Mouse (Mus musculus): ENCODE measurements around the gene Ankrd34a. TPM values are rescaled to one million over a fixed set of nuclear protein-coding genes. Genes with fewer than 3 reads are reported as not detected.
"Not testable (repeated sequence)": the region's sequence is repeated elsewhere in the genome, so short reads cannot be mapped to it uniquely, and the experiment has no call there.

Gene Ankrd34a
- polyA plus RNA-seq, 1 experiment from 2014 or later, result 2.7 TPM

GRCm38 (mm10) chr3:96603311-96603710 is 6.9 kb downstream of the Ankrd34a start:
- no peak for ATAC-seq (ENCODE audit: insufficient read depth, low FRiP score)
- H3K9ac ChIP-seq (ENCODE audit: low read length), result no peak overlapping the region
- no peaks in the 10 kb centered on the region for H3K9me3 ChIP-seq (replicated peaks; ENCODE audit: control insufficient read depth, low read length)
- 49% methylated on average over 5 of the region's 5 CpGs for WGBS
- peaks cover 18% of the 10 kb centered on the region; the same call in 1 of the 2 replicates for H3K4me1 ChIP-seq (ENCODE audit: control insufficient read depth, insufficient read depth, low read length)
- H3K36me3 ChIP-seq (ENCODE audit: control insufficient read depth, insufficient read depth, low read length), result no peaks in the 10 kb centered on the region
- H3K27ac ChIP-seq (ENCODE audit: low read length), result peak overlapping the region; percentile 97
- H3K4me2 ChIP-seq (ENCODE audit: low read depth, low read length), result peak overlapping the region; percentile 64
- H3K4me3 ChIP-seq (replicated peaks; ENCODE audit: low read length), result peak overlapping the region; percentile 71
- H3K27me3 ChIP-seq (ENCODE audit: control insufficient read depth, insufficient read depth, low read length), result no peaks in the 10 kb centered on the region

DNA sequence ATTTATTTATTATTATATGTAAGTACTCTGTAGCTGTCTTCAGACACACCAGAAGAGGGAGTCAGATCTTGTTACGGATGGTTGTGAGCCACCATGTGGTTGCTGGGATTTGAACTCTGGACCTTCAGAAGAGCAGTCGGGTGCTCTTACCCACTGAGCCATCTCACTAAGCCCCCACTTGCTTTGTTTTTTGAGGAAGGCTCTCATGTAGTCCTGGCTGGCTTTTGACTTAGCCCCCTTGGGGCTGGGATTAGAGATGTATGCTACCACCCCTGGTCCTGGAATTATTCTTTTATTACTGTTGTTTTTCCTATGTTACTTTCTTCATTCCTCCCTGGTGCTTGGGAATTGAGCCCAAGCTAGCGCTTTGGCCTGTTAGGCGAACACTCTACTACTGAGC is 9.6 kb downstream of the Ankrd34a start:
- H3K36me3 ChIP-seq (ENCODE audit: control insufficient read depth, insufficient read depth, low read length); H3K9ac ChIP-seq (ENCODE audit: low read length); H3K4me3 ChIP-seq (replicated peaks; ENCODE audit: low read length); H3K4me1 ChIP-seq (ENCODE audit: control insufficient read depth, insufficient read depth, low read length); H3K9me3 ChIP-seq (replicated peaks; ENCODE audit: control insufficient read depth, low read length); ATAC-seq (ENCODE audit: insufficient read depth, low FRiP score); H3K27ac ChIP-seq (ENCODE audit: low read length); H3K4me2 ChIP-seq (ENCODE audit: low read depth, low read length); H3K27me3 ChIP-seq (ENCODE audit: control insufficient read depth, insufficient read depth, low read length): not testable (repeated sequence)
- WGBS, result 93% methylated on average over 3 of the region's 4 CpGs

GRCm38 (mm10) chr3:96606618-96607017 is 10.2 kb downstream of the Ankrd34a start:
- Histone ChIP-seq H3K9me3 (replicated peaks; ENCODE audit: control insufficient read depth, low read length) (no peaks in the 10 kb centered on the region), H3K27me3 (ENCODE audit: control insufficient read depth, insufficient read depth, low read length) (no peaks in the 10 kb centered on the region), H3K4me2 (ENCODE audit: low read depth, low read length) (no peak overlapping the region), H3K4me3 (replicated peaks; ENCODE audit: low read length) (no peak overlapping the region), H3K36me3 (ENCODE audit: control insufficient read depth, insufficient read depth, low read length) (no peaks in the 10 kb centered on the region), H3K9ac (ENCODE audit: low read length) (no peak overlapping the region), H3K27ac (ENCODE audit: low read length) (no peak overlapping the region), H3K4me1 (ENCODE audit: control insufficient read depth, insufficient read depth, low read length) (peaks cover 8% of the 10 kb centered on the region; the same call in 1 of the 2 replicates)
- 85% methylated on average over 4 of the region's 4 CpGs for WGBS
- ATAC-seq (ENCODE audit: insufficient read depth, low FRiP score), result no peak

- no peak for ATAC-seq (ENCODE audit: insufficient read depth, low FRiP score)
- WGBS, result 88% methylated on average over 3 of the region's 3 CpGs
Measured at GRCm38 (mm10) chr3:96617941-96618340, 21.5 kb downstream of the Ankrd34a start.

DNA sequence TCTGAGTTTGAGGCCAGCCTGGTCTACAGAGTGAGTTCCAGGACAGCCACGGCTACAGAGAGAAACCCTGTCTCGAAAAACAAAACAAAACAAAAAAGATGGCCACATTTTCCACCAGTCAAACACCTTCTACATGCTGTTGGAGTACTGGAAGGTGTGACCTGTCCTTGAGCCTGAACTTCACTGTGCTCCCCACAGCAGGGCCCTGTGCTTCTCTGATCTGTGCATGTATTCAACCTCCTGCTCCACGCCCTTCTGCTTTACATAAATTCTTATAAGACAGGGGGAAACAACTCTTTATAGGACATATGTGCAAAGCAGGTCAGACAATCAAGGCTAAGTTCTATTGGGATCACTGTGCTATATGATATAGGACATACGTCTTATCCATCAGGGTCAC is 26.8 kb downstream of the Ankrd34a start:
- Histone ChIP-seq H3K9ac (ENCODE audit: low read length) (no peak overlapping the region), H3K4me3 (replicated peaks; ENCODE audit: low read length) (no peak overlapping the region), H3K4me1 (ENCODE audit: control insufficient read depth, insufficient read depth, low read length) (no peaks in the 10 kb centered on the region), H3K27me3 (ENCODE audit: control insufficient read depth, insufficient read depth, low read length) (no peaks in the 10 kb centered on the region), H3K9me3 (replicated peaks; ENCODE audit: control insufficient read depth, low read length) (no peaks in the 10 kb centered on the region), H3K27ac (ENCODE audit: low read length) (no peak overlapping the region), H3K4me2 (ENCODE audit: low read depth, low read length) (no peak overlapping the region), H3K36me3 (ENCODE audit: control insufficient read depth, insufficient read depth, low read length) (peaks cover 10% of the 10 kb centered on the region; the same call in 1 of the 2 replicates)
- ATAC-seq (ENCODE audit: insufficient read depth, low FRiP score), result no peak
- 94% methylated on average over 4 of the region's 4 CpGs for WGBS

More at GRCm38 (mm10) chr3:96617941-96618340, 21.5 kb downstream of the Ankrd34a start:
- H3K9ac ChIP-seq (ENCODE audit: low read length), result no peak overlapping the region
- no peaks in the 10 kb centered on the region for H3K27me3 ChIP-seq (ENCODE audit: control insufficient read depth, insufficient read depth, low read length)
- no peak overlapping the region for H3K27ac ChIP-seq (ENCODE audit: low read length)
- no peak overlapping the region for H3K4me2 ChIP-seq (ENCODE audit: low read depth, low read length)
- no peaks in the 10 kb centered on the region for H3K9me3 ChIP-seq (replicated peaks; ENCODE audit: control insufficient read depth, low read length)
- 0 out of 2 replicates have a peak, but pooled peaks cover 3% of the 10 kb centered on the region for H3K36me3 ChIP-seq (ENCODE audit: control insufficient read depth, insufficient read depth, low read length)
- no peaks in the 10 kb centered on the region for H3K4me1 ChIP-seq (ENCODE audit: control insufficient read depth, insufficient read depth, low read length)
- H3K4me3 ChIP-seq (replicated peaks; ENCODE audit: low read length), result no peak overlapping the region

DNA sequence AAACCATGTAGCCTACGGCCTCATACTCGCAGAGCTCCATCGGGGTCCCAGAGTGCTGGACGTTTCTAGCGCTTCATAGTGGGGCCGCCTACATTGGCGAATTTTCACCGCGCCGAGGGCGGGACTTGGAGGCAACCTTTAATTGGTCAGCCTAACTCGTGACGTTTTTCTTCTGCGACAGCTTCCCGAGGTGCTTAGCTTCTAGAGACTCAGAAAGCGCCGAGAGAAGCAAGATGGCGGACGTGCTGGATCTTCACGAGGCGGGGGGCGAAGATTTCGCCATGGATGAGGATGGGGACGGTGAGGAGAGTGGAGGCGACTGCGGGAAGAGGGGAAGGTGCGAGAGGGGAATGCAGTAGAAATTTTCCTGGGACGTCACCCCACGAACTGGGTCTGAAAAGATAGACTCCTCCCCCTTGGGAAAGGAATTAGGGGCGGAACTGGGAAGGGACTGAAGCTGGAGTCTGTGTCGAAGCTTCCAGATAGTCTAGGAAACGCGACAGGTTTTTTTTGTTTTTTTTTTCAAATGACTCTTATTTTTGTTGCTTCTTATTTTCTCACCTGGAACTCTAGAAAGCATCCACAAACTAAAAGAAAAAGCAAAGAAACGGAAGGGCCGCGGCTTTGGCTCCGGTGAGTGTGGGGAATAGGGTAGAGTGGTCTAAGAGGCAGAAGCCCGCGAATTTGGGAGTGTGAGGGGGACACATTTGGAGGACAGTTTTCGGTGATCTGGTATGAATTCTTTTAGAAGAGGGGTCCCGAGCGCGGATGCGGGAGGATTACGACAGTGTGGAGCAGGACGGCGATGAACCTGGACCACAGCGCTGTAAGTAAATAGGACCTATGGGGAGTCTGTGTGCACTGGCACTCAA is 33.5 kb downstream of the Ankrd34a start, which contains the start of gene Rbm8a:
Gene Rbm8a, plus strand, starts transcription at position 205 of the 872 bp plus-strand sequence.
- Histone ChIP-seq H3K4me1 (ENCODE audit: control insufficient read depth, insufficient read depth, low read length) (peaks cover 12% of the 10 kb centered on the region), H3K9ac (ENCODE audit: low read length) (peak within 1 kb of the TSS; percentile 82), H3K9me3 (replicated peaks; ENCODE audit: control insufficient read depth, low read length) (no peaks in the 10 kb centered on the region), H3K4me2 (ENCODE audit: low read depth, low read length) (peak within 1 kb of the TSS; percentile 88), H3K27me3 (ENCODE audit: control insufficient read depth, insufficient read depth, low read length) (no peaks in the 10 kb centered on the region), H3K4me3 (replicated peaks; ENCODE audit: low read length) (peak within 1 kb of the TSS; percentile 85), H3K36me3 (ENCODE audit: control insufficient read depth, insufficient read depth, low read length) (peaks cover 6% of the 10 kb centered on the region; the same call in 1 of the 2 replicates), H3K27ac (ENCODE audit: low read length) (peak within 1 kb of the TSS; percentile 81)
- ATAC-seq (ENCODE audit: insufficient read depth, low FRiP score), result peak; percentile 97
- 1% methylated on average over 48 of the region's 48 CpGs for WGBS

DNA sequence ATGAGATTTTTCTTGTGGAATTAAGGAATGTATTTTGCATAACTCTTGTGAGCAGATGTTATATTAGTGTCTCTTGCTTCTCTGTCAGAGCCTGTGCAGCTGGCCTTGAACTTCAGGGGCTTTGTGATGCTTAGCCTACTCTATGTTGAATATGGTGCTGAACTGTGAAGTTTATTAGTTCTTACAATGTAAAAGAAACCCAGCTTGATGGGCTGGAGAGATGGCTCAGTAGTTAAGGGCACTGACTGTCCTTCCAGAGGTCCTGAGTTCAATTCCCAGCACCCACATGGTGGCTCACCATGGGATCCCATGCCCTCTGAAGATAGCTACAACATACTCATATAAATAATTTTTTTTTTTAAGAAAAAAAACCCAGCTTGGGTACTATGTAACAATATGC is 35.6 kb downstream of the Ankrd34a start:
- no peak overlapping the region for H3K4me2 ChIP-seq (ENCODE audit: low read depth, low read length)
- no peak overlapping the region for H3K27ac ChIP-seq (ENCODE audit: low read length)
- H3K9me3 ChIP-seq (replicated peaks; ENCODE audit: control insufficient read depth, low read length), result no peaks in the 10 kb centered on the region
- no peaks in the 10 kb centered on the region for H3K27me3 ChIP-seq (ENCODE audit: control insufficient read depth, insufficient read depth, low read length)
- ATAC-seq (ENCODE audit: insufficient read depth, low FRiP score), result no peak
- H3K4me1 ChIP-seq (ENCODE audit: control insufficient read depth, insufficient read depth, low read length), result peaks cover 20% of the 10 kb centered on the region
- H3K9ac ChIP-seq (ENCODE audit: low read length), result no peak overlapping the region
- H3K36me3 ChIP-seq (ENCODE audit: control insufficient read depth, insufficient read depth, low read length), result peaks cover 6% of the 10 kb centered on the region; the same call in 1 of the 2 replicates
- no peak overlapping the region for H3K4me3 ChIP-seq (replicated peaks; ENCODE audit: low read length)

GRCm38 (mm10) chr3:96634015-96634414 is 37.6 kb downstream of the Ankrd34a start:
- H3K4me2 ChIP-seq (ENCODE audit: low read depth, low read length), result no peak overlapping the region
- peaks cover 20% of the 10 kb centered on the region for H3K4me1 ChIP-seq (ENCODE audit: control insufficient read depth, insufficient read depth, low read length)
- H3K4me3 ChIP-seq (replicated peaks; ENCODE audit: low read length), result no peak overlapping the region
- no peak overlapping the region for H3K9ac ChIP-seq (ENCODE audit: low read length)
- ATAC-seq (ENCODE audit: insufficient read depth, low FRiP score), result no peak
- peaks cover 6% of the 10 kb centered on the region; the same call in 1 of the 2 replicates for H3K36me3 ChIP-seq (ENCODE audit: control insufficient read depth, insufficient read depth, low read length)
- H3K9me3 ChIP-seq (replicated peaks; ENCODE audit: control insufficient read depth, low read length), result no peaks in the 10 kb centered on the region
- H3K27me3 ChIP-seq (ENCODE audit: control insufficient read depth, insufficient read depth, low read length), result no peaks in the 10 kb centered on the region
- 72% methylated on average over 1 of the region's 1 CpGs for WGBS
- H3K27ac ChIP-seq (ENCODE audit: low read length), result no peak overlapping the region
